Mouse (Mus musculus) hindbrain, embryonic 15.5 days (tissue): ENCODE data around the gene 1700001J03Rik. TPM values are rescaled to one million over a fixed set of nuclear protein-coding genes. Genes with fewer than 3 reads are reported as not detected.
"Not testable (repeated sequence)": the region's sequence is repeated elsewhere in the genome, so short reads cannot be mapped to it uniquely, and the experiment has no call there.

Source experiments
- ATAC-seq: fragments of 200-750 bp; cut with Nextera tagmentation; 2 replicates; pipeline ENCODE4 v1.8.0; 2017; ENCODE audit warnings: low read depth, moderate number of reproducible peaks, moderate TSS enrichment; ENCODE audit not compliant: low FRiP score
- H3K27ac ChIP-seq: fragments of 300-500 bp; sonication (generic); replicated peaks from 2 replicates; pipeline ENCODE4 v1.5.1; 2015; ENCODE audit warnings: mild to moderate bottlenecking, inconsistent platforms
- H3K27me3 ChIP-seq: fragments of 300-500 bp; sonication (generic); 2 replicates; pipeline ENCODE4 v1.6.1; 2015; ENCODE audit warnings: control low read depth, inconsistent platforms
- H3K36me3 ChIP-seq: fragments of 300-500 bp; sonication (generic); 2 replicates; pipeline ENCODE4 v1.6.1; 2015; ENCODE audit warnings: control low read depth, inconsistent platforms
- H3K4me1 ChIP-seq: fragments of 300-500 bp; sonication (generic); replicated peaks from 2 replicates; pipeline ENCODE4 v1.6.1; 2015; ENCODE audit warnings: control low read depth, inconsistent platforms
- H3K4me2 ChIP-seq: fragments of 300-500 bp; sonication (generic); 2 replicates; pipeline ENCODE4 v1.6.1; 2015; ENCODE audit warnings: moderate library complexity, mild to moderate bottlenecking, inconsistent platforms
- H3K4me3 ChIP-seq: fragments of 300-500 bp; sonication (generic); 2 replicates; pipeline ENCODE4 v1.5.1; 2015; ENCODE audit warnings: mild to moderate bottlenecking, inconsistent platforms
- H3K9ac ChIP-seq: fragments of 300-500 bp; sonication (generic); 2 replicates; pipeline ENCODE4 v1.6.1; 2015; ENCODE audit warnings: inconsistent platforms
- H3K9me3 ChIP-seq: fragments of 300-500 bp; sonication (generic); 2 replicates; pipeline ENCODE4 v1.6.1; 2016; ENCODE audit warnings: control low read depth, inconsistent platforms
- WGBS: fragments of 180-500 bp; shearing (Covaris S2); methylation state at CpG from one replicate; pipeline ENCODE4 v1.1.7; 2015; 5-methylcytosine and 5-hydroxymethylcytosine counted together
- polyA plus RNA-seq: library from polyadenylated mRNA; unstranded; fragments of >200 nt; fragmentation: Nextera tagmentation; extraction: Ambion mirVana; gene quantifications from 2 replicates; pipeline ENCODE4 v1.2.1, GENCODE M21; 2015

1700001J03Rik gene
- polyA plus RNA-seq, 1 experiment from 2014 or later, result not detected

DNA sequence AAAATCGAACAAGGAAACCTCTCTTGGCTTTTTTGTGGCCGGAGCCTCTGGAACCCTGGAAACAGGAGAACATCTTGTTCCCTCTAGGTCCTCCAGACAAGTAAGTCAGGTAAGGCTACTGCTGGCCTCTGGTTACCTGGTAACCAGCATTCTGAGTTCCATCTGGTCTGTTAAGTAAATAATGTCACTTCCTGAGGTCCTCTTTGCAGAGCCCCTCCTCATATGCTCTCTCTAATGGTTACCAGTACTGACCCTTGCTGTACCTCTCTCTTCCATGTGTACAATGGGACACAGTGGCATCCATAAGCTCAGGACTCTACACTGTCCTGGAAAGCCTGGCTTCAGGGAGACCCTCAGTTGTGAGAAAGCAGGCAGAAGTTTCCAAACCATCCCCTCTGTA, 14.5 kb downstream of the 1700001J03Rik start, which contains the start of gene Gm6309:
TSS of gene Gm6309 (minus strand) at position 101 of the 400 bp plus-strand sequence.
- not testable (repeated sequence) for ATAC-seq, H3K9me3 ChIP-seq
- 81% methylated on average over 2 of the region's 2 CpGs for WGBS

DNA sequence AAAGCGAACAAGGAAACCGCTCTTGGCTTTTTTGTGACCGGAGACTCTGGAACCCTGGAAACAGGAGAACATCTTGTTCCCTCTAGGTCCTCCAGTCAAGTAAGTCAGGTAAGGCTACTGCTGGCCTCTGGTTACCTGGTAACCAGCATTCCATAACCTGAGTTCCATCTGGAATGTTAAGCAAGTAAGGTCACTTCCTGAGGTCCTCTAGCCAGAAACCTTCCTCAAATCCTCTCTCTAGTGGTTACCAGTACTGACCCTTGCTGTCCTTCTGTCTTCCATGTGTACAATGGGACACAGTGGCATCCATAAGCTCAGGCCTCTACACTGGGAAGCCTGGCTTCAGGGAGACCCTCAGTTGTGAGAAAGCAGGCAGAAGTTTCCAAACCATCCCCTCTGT, 24.7 kb downstream of the 1700001J03Rik start, which contains the start of gene Gm5565:
TSS of gene Gm5565 (minus strand) at position 101 of the 400 bp plus-strand sequence.
- not testable (repeated sequence) for ATAC-seq, H3K4me2 ChIP-seq, H3K27me3 ChIP-seq, H3K4me1 ChIP-seq, H3K27ac ChIP-seq, H3K9me3 ChIP-seq, H3K36me3 ChIP-seq, H3K9ac ChIP-seq, H3K4me3 ChIP-seq
- WGBS, result 93% methylated on average over 3 of the region's 3 CpGs

More for the DNA sequence above, 14.5 kb downstream of the 1700001J03Rik start, which contains the start of gene Gm6309:
- not testable (repeated sequence) for H3K4me2 ChIP-seq, H3K9ac ChIP-seq, H3K36me3 ChIP-seq, H3K4me3 ChIP-seq, H3K4me1 ChIP-seq, H3K27me3 ChIP-seq, H3K27ac ChIP-seq

DNA sequence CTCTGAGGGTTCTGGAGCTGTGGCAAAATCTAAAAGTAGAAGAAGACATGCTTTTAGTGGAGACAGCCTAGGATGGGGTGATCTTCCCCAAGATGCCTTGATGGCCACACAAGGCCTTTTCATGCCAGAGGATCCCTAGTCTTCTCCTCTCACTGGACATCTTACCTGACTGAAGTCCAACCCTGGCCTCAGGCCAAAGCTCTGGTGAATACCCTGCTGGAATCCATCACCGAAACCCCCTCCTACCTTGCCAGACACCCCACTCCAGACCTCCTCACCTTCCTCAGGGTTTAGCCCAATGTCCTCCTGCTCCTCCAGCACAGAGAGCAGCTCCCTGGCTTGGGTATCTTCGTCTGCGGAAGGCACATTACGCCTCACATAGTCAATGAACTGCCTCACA, 26.8 kb downstream of the 1700001J03Rik start:
- WGBS, result 94% methylated on average over 4 of the region's 4 CpGs

DNA sequence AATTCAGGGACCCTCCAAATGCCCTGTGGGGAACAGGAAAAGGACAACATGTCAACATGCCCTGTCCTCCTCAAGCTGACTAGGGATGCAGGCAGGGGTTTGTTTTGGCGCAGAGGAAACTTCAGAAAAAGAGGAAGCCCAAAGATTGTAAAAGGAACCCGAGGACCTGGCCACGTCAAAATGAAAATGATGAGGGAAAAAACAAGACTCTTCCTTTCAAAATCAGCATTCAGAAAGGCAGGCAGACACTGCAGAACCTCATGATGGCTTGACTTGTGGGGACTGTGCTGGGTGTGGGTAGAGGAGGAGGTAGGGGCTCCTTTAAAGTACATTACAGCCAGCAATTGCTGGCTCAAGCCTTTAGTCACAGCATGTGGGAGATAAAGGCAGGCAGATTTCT, 34.6 kb downstream of the 1700001J03Rik start:
- no peak for ATAC-seq
- Histone ChIP-seq H3K9ac (no peak overlapping the region), H3K36me3 (no peaks in the 10 kb centered on the region), H3K4me1 (no peaks in the 10 kb centered on the region), H3K27me3 (no peaks in the 10 kb centered on the region), H3K4me2 (no peak overlapping the region), H3K4me3 (no peak overlapping the region), H3K27ac (no peak overlapping the region), H3K9me3 (no peaks in the 10 kb centered on the region)
- 85% methylated on average over 3 of the region's 3 CpGs for WGBS

More for the DNA sequence above, 26.8 kb downstream of the 1700001J03Rik start:
- not testable (repeated sequence) for H3K9me3 ChIP-seq, ATAC-seq, H3K4me3 ChIP-seq, H3K4me1 ChIP-seq, H3K36me3 ChIP-seq, H3K4me2 ChIP-seq, H3K27ac ChIP-seq, H3K9ac ChIP-seq, H3K27me3 ChIP-seq

DNA sequence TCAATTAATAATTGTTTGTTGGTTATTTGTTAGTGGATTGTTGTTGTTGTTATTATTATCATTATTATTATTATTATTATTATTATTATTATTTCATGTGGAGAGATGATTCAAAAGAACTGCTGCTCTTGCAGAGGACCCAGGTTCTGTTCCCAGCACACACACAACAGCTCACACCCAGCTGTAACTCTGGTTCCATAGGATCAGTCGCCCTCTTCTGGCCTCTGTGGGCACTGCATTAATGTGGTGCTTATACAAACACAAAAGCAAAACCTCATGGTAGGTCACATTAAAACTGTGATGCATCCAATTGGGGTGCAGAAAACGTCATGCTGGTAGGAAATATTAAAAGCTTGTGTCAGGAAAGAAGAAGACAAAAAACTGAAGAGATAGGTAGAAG, 37.2 kb downstream of the 1700001J03Rik start:
- Histone ChIP-seq H3K4me2 (no peak overlapping the region), H3K9ac (no peak overlapping the region), H3K4me1 (no peaks in the 10 kb centered on the region), H3K36me3 (no peaks in the 10 kb centered on the region), H3K27me3 (no peaks in the 10 kb centered on the region), H3K9me3 (no peaks in the 10 kb centered on the region), H3K27ac (no peak overlapping the region), H3K4me3 (no peak overlapping the region)
- WGBS, result 48% methylated on average over 2 of the region's 2 CpGs
- no peak for ATAC-seq

Other genes starting within 250 kb of the 1700001J03Rik start
- gene Cyp3a25, start 175.7 kb downstream of the 1700001J03Rik start, polyA plus RNA-seq, result not detected in 2 replicates
- gene Cyp3a59, start 106.0 kb downstream of the 1700001J03Rik start, polyA plus RNA-seq, result not detected in 2 replicates
- not detected in 2 replicates for gene Gm5565, start 24.8 kb downstream of the 1700001J03Rik start, polyA plus RNA-seq
- gene Gm6309, start 14.6 kb downstream of the 1700001J03Rik start, polyA plus RNA-seq, result not detected in 2 replicates
- gene Rnf6, start 36.3 kb upstream of the 1700001J03Rik start, polyA plus RNA-seq, result 26.7 and 30.8 TPM in 2 replicates
- gene Cdk8, start 45.9 kb upstream of the 1700001J03Rik start, polyA plus RNA-seq, result 19.2 and 20.7 TPM in 2 replicates
- 18.7 and 19.9 TPM in 2 replicates for gene Wasf3, start 199.7 kb upstream of the 1700001J03Rik start, polyA plus RNA-seq